Mouse (Mus musculus) stomach, postnatal 0 days (tissue): ENCODE data around the gene Rinl.

Experiments
- CTCF ChIP-seq: IDR thresholded peaks from 2 replicates; pipeline ENCODE4 v1.5.1; 2016; ENCODE audit warnings: antibody characterized with exemption, low read depth, mild to moderate bottlenecking, moderate library complexity
- EP300 ChIP-seq: optimal IDR thresholded peaks from 2 replicates; pipeline ENCODE3; 2016; ENCODE audit warnings: antibody characterized with exemption

DNA sequence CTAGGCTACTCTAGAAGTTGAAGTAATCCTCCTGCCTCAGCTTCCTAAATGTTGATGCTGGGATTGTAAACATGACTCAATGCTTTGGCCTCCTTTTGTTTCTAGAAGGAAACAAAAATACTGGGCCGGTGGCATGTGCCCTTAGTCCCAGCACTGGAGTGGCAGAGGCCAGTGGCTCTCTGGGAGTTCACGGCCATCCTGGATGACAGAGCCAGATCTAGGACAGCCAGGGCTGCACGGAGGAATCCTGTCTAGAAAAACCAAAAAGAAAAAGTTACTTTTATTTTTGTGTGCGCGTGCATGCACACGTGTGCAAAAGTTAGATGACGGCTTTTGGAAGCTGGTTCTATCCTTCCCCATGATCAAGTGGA, 37.6 kb downstream of the Rinl start:
- no peak for TF ChIP-seq CTCF
- TF ChIP-seq EP300: no peak
